Mouse (Mus musculus): ENCODE data around the gene Ism2. TPM values are rescaled to one million over a fixed set of nuclear protein-coding genes. Genes with fewer than 3 reads are reported as not detected.

Gene Ism2
- polyA plus RNA-seq, 1 experiment from 2014 or later, result 1.9 TPM

GRCm38 (mm10) chr12:87266108-87266826 lies 33.2 kb downstream of the Ism2 start, which contains the start of the genes Vipas39 and Ahsa1:
TSS of gene Vipas39 (minus strand) at chr12:87266256.
TSS of gene Ahsa1 (plus strand) at chr12:87266479.
- WGBS, result under 1% methylated on average over 31 of the region's 31 CpGs
- H3K9me3 ChIP-seq, result no peaks in the 10 kb centered on the region
- H3K4me1 ChIP-seq (replicated peaks), result peaks cover 25% of the 10 kb centered on the region
- no peaks in the 10 kb centered on the region for H3K27me3 ChIP-seq
- peak within 1 kb of the TSS; percentile 87 for H3K9ac ChIP-seq
- H3K36me3 ChIP-seq, result peaks cover 43% of the 10 kb centered on the region
- peak within 1 kb of the TSS; percentile 82 for H3K4me2 ChIP-seq
- peak; percentile 99 for ATAC-seq (ENCODE audit: low FRiP score, low read depth)
- peak within 1 kb of the TSS; percentile 93 for H3K27ac ChIP-seq (replicated peaks)
- peak within 1 kb of the TSS; percentile 74 for H3K4me3 ChIP-seq

- WGBS, result 28% methylated on average over 11 of the region's 11 CpGs
These were observed 34.1 kb downstream of the Ism2 start for GRCm38 (mm10) chr12:87265444-87265843.

GRCm38 (mm10) chr12:87260562-87260961 lies 38.9 kb downstream of the Ism2 start:
- H3K4me2 ChIP-seq, result no peak overlapping the region
- 93% methylated on average over 8 of the region's 8 CpGs for WGBS
- no peak overlapping the region for H3K4me3 ChIP-seq
- ATAC-seq (ENCODE audit: low FRiP score, low read depth), result no peak
- peaks cover 65% of the 10 kb centered on the region for H3K36me3 ChIP-seq
- H3K9me3 ChIP-seq, result no peaks in the 10 kb centered on the region
- H3K27me3 ChIP-seq, result no peaks in the 10 kb centered on the region
- no peak overlapping the region for H3K27ac ChIP-seq (replicated peaks)
- peaks cover 11% of the 10 kb centered on the region for H3K4me1 ChIP-seq (replicated peaks)
- no peak overlapping the region for H3K9ac ChIP-seq

More at GRCm38 (mm10) chr12:87265444-87265843, 34.1 kb downstream of the Ism2 start:
- Histone ChIP-seq H3K27me3 (no peaks in the 10 kb centered on the region), H3K4me2 (peak overlapping the region; percentile 54), H3K36me3 (peaks cover 39% of the 10 kb centered on the region), H3K4me3 (peak overlapping the region; percentile 74), H3K27ac (replicated peaks) (peak overlapping the region; percentile 85), H3K9ac (peak overlapping the region; percentile 80), H3K9me3 (no peaks in the 10 kb centered on the region), H3K4me1 (replicated peaks) (peaks cover 25% of the 10 kb centered on the region)
- no peak for ATAC-seq (ENCODE audit: low FRiP score, low read depth)

- H3K27me3 ChIP-seq, result no peaks in the 10 kb centered on the region
- ATAC-seq (ENCODE audit: low FRiP score, low read depth), result no peak
- H3K9me3 ChIP-seq, result no peaks in the 10 kb centered on the region
- no peak overlapping the region for H3K9ac ChIP-seq
- peaks cover 83% of the 10 kb centered on the region for H3K36me3 ChIP-seq
- H3K27ac ChIP-seq (replicated peaks), result no peak overlapping the region
- 96% methylated on average over 5 of the region's 5 CpGs for WGBS
- no peak overlapping the region for H3K4me3 ChIP-seq
- no peaks in the 10 kb centered on the region for H3K4me1 ChIP-seq (replicated peaks)
- no peak overlapping the region for H3K4me2 ChIP-seq
These were observed 42.9 kb downstream of the Ism2 start for GRCm38 (mm10) chr12:87256629-87257028.

GRCm38 (mm10) chr12:87253878-87254277 lies 45.6 kb downstream of the Ism2 start:
- no peaks in the 10 kb centered on the region for H3K27me3 ChIP-seq
- no peak overlapping the region for H3K4me2 ChIP-seq
- no peak overlapping the region for H3K27ac ChIP-seq (replicated peaks)
- H3K36me3 ChIP-seq, result peaks cover 93% of the 10 kb centered on the region
- H3K4me3 ChIP-seq, result no peak overlapping the region
- no peak overlapping the region for H3K9ac ChIP-seq
- 94% methylated on average over 6 of the region's 6 CpGs for WGBS
- no peak for ATAC-seq (ENCODE audit: low FRiP score, low read depth)
- no peaks in the 10 kb centered on the region for H3K4me1 ChIP-seq (replicated peaks)
- no peaks in the 10 kb centered on the region for H3K9me3 ChIP-seq

GRCm38 (mm10) chr12:87250161-87250560 lies 49.3 kb downstream of the Ism2 start:
- ATAC-seq (ENCODE audit: low FRiP score, low read depth), result no peak
- no peak overlapping the region for H3K9ac ChIP-seq
- H3K9me3 ChIP-seq, result no peaks in the 10 kb centered on the region
- H3K4me3 ChIP-seq, result no peak overlapping the region
- no peaks in the 10 kb centered on the region for H3K27me3 ChIP-seq
- H3K4me2 ChIP-seq, result no peak overlapping the region
- H3K27ac ChIP-seq (replicated peaks), result no peak overlapping the region
- 93% methylated on average over 6 of the region's 6 CpGs for WGBS
- H3K4me1 ChIP-seq (replicated peaks), result no peaks in the 10 kb centered on the region
- peaks cover 88% of the 10 kb centered on the region for H3K36me3 ChIP-seq

GRCm38 (mm10) chr12:87238632-87239031 lies 60.9 kb downstream of the Ism2 start, which contains the start of gene Noxred1:
TSS of gene Noxred1 (minus strand) at chr12:87238732.
- Histone ChIP-seq H3K9ac (no peak within 1 kb of the TSS), H3K4me2 (no peak within 1 kb of the TSS), H3K27me3 (no peaks in the 10 kb centered on the region), H3K9me3 (no peaks in the 10 kb centered on the region), H3K4me1 (replicated peaks) (no peaks in the 10 kb centered on the region), H3K36me3 (peaks cover 51% of the 10 kb centered on the region), H3K4me3 (no peak within 1 kb of the TSS), H3K27ac (replicated peaks) (no peak within 1 kb of the TSS)
- no peak for ATAC-seq (ENCODE audit: low FRiP score, low read depth)
- WGBS, result 96% methylated on average over 1 of the region's 1 CpGs

- Histone ChIP-seq H3K36me3 (peaks cover 38% of the 10 kb centered on the region), H3K4me2 (no peak overlapping the region), H3K9me3 (no peaks in the 10 kb centered on the region), H3K9ac (no peak overlapping the region), H3K4me3 (no peak overlapping the region), H3K4me1 (replicated peaks) (no peaks in the 10 kb centered on the region), H3K27ac (replicated peaks) (no peak overlapping the region), H3K27me3 (no peaks in the 10 kb centered on the region)
- ATAC-seq (ENCODE audit: low FRiP score, low read depth), result no peak
- WGBS, result 83% methylated on average over 5 of the region's 5 CpGs
These were observed 62.5 kb downstream of the Ism2 start for GRCm38 (mm10) chr12:87236882-87237483.

GRCm38 (mm10) chr12:87230379-87230895 lies 69.1 kb downstream of the Ism2 start:
- Histone ChIP-seq H3K4me1 (replicated peaks) (no peaks in the 10 kb centered on the region), H3K27me3 (no peaks in the 10 kb centered on the region), H3K4me2 (no peak overlapping the region), H3K27ac (replicated peaks) (no peak overlapping the region), H3K9me3 (no peaks in the 10 kb centered on the region), H3K4me3 (no peak overlapping the region), H3K9ac (no peak overlapping the region), H3K36me3 (no peaks in the 10 kb centered on the region)
- no peak for ATAC-seq (ENCODE audit: low FRiP score, low read depth)

- ATAC-seq (ENCODE audit: low FRiP score, low read depth), result no peak
- Histone ChIP-seq H3K36me3 (no peaks in the 10 kb centered on the region), H3K4me2 (no peak overlapping the region), H3K9me3 (no peaks in the 10 kb centered on the region), H3K4me1 (replicated peaks) (no peaks in the 10 kb centered on the region), H3K27me3 (no peaks in the 10 kb centered on the region), H3K4me3 (no peak overlapping the region), H3K27ac (replicated peaks) (no peak overlapping the region), H3K9ac (no peak overlapping the region)
- WGBS, result 94% methylated on average over 2 of the region's 2 CpGs
These were observed 69.9 kb downstream of the Ism2 start for GRCm38 (mm10) chr12:87229633-87230032.
